Mouse (Mus musculus) spleen, embryonic (tissue): ENCODE results near the gene Pabpc4.
"Not testable (repeated sequence)": the region's sequence is repeated elsewhere in the genome, so short reads cannot be mapped to it uniquely, and the experiment has no call there.

Experiments
- CTCF ChIA-PET: fragments of 350-600 bp; sonication (Branson Sonifier 250); formaldehyde crosslinking; loops from one replicate; lab custom pipeline; 2022; lab: Charles Lee

The Pabpc4 gene

GRCm38 (mm10) chr4:123247147-123247880 is 14.8 kb upstream of the Pabpc4 start:
- CTCF ChIA-PET = no interaction called here

DNA sequence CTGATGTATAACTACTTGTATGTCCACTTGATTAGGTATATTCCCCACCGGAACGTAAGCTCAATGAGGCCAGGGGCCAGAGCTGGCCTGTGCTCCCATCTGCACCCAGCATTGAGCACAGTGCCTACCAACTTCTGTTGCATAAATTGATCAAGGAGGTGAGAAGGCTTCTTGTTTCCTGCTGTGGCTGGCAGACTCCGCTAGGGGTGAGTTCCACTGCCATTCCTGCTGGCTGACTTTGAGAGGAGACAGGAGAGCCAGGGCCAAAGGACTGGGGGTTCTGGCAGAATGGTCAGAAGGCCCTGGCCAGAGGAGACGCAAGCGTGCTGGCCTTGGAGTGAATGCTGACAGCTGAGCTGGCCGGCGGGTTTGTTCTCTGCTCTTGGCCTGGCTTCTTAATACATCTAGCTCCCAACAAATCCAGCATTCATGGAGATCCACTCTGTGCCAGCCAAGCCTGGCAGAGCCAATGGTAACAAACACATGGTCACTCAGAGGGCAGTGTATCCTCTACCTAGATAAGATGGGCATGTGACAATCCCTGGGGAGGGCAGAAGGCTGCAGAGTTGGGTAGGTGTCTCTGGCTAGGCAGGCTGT is 13.1 kb upstream of the Pabpc4 start:
- CTCF ChIA-PET = no interaction called here

GRCm38 (mm10) chr4:123252214-123252613 is 9.9 kb upstream of the Pabpc4 start:
- CTCF ChIA-PET = no interaction called here

- CTCF ChIA-PET = interaction anchor here (1.4 kb wide), 3 partner anchors 31 to 37 kb away, joined by 3 to 6 read pairs (median 6); no protein-coding TSS in a partner anchor
Observed at GRCm38 (mm10) chr4:123254617-123255016, 7.5 kb upstream of the Pabpc4 start.

- CTCF ChIA-PET = no interaction called here
Observed at GRCm38 (mm10) chr4:123260071-123260746, 1.9 kb upstream of the Pabpc4 start.

DNA sequence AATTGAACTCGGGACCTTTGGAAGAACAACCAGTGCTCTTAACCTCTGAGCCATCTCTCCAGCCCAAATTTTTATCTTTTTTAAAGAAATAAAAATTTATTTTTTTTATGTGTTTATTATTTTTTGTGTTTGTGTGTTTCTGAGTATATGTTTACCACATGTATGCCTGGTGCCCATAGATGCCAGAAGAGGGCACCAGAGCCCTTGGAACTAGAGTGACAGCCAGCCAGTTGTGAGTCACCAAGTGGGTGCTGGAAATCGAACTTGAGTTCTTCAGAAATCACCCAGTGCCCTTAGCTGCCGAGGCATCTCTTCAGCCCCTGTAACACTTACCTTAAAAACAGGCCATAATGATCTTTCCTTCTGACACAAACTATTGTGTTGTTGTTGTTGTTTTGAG is 8.9 kb downstream of the Pabpc4 start:
- CTCF ChIA-PET = no interaction called here

DNA sequence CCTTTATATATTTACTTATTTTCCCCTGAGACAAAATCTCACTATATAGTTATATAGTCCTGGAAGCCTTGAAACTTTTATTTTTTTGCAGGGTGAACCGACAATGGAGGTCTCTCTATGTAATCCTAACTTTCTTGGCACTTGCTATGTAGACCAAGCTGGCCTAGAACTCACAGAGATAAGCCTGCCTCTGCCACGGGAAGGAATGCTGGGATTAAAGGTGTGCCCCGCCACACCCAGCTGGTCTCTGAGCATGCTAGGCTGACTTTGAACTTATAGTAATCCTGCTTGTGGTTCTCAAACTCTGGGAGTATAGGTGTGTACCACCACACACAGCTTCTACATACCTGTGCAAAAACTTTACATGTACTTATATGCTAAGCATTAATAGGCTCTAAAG is 18.0 kb downstream of the Pabpc4 start:
- CTCF ChIA-PET = interaction anchor here (0.9 kb wide), 1 partner anchor 10 kb away, joined by 9 read pairs; no protein-coding TSS in a partner anchor

- CTCF ChIA-PET = interaction anchor here (0.6 kb wide), 1 partner anchor 390 kb away, joined by 3 read pairs; no protein-coding TSS in a partner anchor
Observed at GRCm38 (mm10) chr4:123282500-123282899, 20.3 kb downstream of the Pabpc4 start.

DNA sequence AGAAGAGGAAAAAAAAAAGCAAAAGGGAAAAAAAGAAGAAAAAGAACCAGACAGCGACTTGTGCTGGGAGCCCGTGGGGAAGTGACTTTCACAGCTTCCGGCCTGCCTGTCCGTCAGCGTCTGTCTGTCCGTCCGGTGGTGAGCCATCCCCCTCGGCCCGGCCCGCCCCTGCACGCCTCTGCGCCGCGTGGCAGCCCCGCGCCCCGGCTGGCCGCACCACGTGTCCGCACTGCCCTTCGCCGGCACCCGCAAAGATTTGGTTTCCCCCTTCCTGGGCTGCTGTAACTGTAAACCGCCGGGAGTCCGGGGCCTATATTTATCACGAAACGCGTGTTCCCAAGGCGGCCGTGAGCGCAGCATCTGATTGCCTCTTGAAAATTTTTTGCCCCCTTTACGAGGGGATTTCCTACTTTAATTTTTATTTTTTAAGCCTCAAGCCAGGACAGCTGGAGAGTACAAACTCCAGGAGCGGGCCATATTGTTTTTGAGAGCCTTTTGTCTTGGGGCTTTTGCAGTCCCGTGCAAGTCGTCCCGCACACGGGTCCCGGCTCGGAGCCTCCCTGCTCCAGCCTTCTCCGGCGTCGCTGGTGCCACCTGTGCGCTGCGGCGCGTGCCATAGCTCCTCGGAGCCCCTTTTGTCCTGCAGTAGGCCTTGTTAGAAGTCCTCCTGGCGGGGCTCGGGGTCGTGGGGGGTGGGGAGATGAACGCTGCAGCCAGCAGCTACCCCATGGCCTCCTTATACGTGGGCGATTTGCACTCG is 20.9 kb downstream of the Pabpc4 start:
- CTCF ChIA-PET = interaction anchor here (0.6 kb wide), 1 partner anchor 390 kb away, joined by 3 read pairs; no protein-coding TSS in a partner anchor

DNA sequence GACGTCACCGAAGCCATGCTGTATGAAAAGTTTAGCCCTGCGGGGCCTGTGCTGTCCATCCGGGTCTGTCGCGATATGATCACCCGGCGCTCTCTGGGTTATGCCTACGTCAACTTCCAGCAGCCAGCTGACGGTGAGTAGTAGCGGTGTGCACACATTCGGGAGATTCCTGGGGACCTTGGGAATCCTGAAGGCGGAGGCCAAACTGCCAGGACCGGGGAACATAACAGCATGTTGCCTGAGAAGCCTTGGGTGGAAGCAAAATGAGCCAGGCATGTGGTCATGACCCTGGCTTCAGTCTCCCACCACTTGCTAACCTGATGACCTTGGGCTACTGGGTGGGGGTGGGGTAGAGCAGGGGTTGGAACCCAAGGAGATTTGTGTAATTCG is 21.5 kb downstream of the Pabpc4 start:
- CTCF ChIA-PET = not testable (repeated sequence)

GRCm38 (mm10) chr4:123284731-123285624 is 22.8 kb downstream of the Pabpc4 start:
- CTCF ChIA-PET = interaction anchor here (0.6 kb wide), 1 partner anchor 157 kb away, joined by 3 read pairs; no protein-coding TSS in a partner anchor

GRCm38 (mm10) chr4:123286790-123287189 is 24.6 kb downstream of the Pabpc4 start:
- CTCF ChIA-PET = no interaction called here

GRCm38 (mm10) chr4:123289038-123289437 is 26.9 kb downstream of the Pabpc4 start:
- CTCF ChIA-PET = interaction anchor here (1.0 kb wide), 1 partner anchor 10 kb away, joined by 9 read pairs; no protein-coding TSS in a partner anchor

GRCm38 (mm10) chr4:123292390-123292789 is 30.2 kb downstream of the Pabpc4 start:
- CTCF ChIA-PET = no interaction called here

DNA sequence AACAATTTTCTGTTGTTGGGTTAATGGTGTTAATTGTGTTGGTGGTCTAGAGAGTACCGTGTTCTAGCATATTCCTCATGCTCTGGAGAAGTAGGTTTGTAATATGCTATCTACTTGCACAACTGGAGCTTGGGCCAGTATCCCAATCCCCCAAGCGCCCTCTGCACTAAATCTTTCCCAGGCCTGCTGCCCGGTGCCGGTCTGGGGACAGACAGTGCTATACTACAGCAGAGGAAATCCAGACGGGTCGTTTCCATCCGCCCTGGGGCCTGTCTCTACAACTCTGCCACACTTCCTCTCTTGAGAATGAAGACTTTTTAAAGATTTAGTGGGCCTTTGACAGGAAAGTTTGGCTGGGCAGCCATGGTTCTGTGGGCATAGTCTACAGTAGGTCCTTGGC is 30.8 kb downstream of the Pabpc4 start:
- CTCF ChIA-PET = no interaction called here

DNA sequence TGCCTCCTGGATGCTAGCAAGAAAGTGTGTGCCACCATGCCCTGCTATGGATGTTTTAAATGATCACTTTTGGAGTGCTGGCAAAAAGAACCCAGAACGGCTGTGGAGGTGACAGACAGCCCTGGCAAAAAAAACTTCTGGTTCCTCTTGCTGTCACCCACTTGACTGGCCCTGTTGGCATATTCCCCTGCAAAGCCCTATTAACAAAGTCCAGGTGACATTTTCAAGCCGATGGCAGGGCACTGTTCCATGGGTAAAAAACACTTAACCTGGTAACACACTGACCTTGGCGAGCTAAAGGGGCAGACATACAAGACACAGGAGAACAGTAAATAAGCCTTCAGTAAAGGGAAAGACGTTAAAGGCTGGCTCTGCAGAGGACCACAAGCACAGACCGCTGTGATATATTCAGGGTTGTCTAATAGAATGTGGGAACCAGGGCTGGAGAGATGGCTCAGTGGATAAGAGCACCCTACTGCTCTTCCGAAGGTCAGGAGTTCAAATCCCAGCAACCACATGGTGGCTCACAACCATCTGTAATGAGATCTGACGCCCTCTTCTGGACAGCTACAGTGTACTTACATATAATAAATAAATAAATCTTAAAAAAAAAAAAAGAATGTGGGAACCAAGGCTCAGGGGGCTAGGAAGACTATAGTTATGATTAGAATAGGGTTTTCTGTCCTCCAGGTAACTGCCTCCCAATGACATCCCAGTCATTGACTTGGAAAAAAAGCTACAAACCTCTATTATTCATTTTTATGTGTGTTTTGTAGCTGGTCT is 31.7 kb downstream of the Pabpc4 start:
- CTCF ChIA-PET = no interaction called here

DNA sequence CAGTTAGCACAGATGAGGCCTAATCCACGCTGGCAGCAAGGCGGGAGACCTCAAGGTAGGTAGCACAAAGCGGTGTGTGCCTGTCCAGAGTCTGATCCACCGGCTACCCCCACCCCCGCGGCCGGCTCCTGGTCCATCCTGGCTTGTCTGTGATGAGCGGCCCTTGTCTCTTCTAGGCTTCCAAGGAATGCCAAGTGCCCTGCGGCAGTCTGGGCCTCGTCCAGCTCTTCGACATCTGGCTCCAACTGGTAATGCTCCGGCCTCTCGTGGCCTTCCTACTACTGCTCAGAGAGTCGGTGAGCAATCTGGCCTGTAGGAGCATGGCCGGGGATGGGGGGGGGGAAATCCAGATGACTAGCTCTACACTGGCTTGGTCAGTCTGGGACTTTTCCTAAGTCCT is 32.9 kb downstream of the Pabpc4 start:
- CTCF ChIA-PET = not testable (repeated sequence)

DNA sequence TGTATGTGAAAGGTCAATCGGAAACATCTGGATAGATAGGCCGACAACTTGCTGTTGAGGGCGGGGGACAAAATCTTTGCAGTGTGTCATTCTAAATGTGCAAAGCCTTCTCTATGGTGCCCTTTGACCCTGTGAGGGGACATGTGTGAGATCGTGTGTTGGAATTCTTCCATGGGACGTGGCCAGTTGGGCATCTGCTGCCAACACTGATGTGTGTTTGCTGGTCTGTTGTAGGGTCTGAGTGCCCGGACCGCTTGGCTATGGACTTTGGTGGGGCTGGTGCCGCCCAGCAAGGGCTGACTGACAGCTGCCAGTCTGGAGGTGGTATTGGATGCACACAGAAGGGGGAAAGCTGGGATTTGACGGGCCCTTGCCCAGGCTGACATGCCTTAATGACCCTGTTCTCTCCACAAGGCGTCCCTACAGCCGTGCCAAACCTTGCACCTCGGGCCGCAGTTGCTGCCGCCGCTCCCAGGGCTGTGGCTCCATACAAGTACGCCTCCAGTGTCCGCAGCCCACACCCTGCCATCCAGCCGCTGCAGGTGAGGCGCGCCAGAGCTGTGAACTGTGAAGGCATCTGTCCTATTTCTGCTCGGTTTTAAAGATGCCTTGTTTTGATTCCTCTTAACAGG is 33.5 kb downstream of the Pabpc4 start:
- CTCF ChIA-PET = no interaction called here

DNA sequence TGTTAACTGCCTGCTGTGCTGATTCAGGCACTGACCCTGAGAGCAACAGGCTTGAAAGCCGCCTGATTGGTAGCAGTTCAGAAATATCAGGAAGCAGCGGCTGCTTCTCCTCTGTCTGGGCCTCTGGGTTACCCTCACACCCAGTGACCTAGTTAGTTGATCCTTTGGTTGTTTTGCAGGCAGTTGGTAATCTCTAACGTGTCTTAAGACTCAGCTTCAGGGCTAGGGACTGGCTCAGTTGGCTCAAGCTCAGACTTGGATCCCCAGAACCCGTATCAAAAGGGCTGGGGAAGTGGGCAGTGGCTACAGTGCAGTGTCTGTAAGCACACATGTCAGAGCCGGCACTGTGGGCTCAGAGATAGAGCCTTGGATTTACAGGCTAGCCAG is 34.0 kb downstream of the Pabpc4 start:
- CTCF ChIA-PET = no interaction called here
